Mouse (Mus musculus) cerebellum, postnatal 36 days (tissue): Measurements from ENCODE around the gene Snrpb.

Experiments used
- DNase-seq, 2 experiments: peaks; one replicate each; pipeline ENCODE4 v3.0.0; 2021 to 2022; ENCODE audit warnings: mixed read lengths in 2 of 2

The Snrpb gene

DNA sequence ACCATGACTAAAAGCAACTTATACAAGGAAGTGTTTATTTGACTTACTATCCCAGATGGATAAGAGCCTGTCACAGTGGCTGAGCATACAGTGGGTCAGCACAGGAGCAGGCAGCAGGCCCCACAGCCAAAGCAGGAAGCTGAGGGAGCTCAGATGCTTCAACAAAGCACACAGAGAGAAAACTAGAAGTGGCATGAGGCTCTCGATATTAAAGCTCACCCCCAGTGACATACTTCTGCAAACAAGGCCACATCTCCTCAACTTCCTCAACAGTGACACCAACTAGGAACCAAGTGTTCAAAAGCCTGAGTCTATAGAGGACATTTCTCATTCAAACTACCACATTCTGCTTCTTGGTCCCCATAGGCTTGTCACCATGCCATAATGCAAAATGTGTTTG is 49.5 kb downstream of the Snrpb start:
- DNase-seq: no peak

DNA sequence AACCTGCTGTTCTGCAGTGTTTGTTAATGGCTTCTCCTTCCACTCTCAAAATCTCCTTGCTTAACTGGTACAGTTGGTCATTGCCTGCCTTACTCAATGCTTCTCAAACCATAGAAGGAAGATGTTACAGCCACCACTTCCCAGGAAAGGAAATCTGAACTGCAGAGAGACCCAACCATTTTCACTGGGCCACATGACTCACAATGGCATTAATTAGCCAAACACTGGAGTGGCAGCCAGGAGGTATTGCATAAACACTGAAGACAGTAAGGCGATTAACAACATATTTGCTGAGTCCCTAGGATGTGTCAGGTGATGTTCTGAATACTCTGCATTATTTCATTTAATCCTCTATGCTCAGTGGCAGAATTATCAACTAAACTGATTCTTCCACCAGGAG is 53.1 kb downstream of the Snrpb start:
- DNase-seq: no peak

DNA sequence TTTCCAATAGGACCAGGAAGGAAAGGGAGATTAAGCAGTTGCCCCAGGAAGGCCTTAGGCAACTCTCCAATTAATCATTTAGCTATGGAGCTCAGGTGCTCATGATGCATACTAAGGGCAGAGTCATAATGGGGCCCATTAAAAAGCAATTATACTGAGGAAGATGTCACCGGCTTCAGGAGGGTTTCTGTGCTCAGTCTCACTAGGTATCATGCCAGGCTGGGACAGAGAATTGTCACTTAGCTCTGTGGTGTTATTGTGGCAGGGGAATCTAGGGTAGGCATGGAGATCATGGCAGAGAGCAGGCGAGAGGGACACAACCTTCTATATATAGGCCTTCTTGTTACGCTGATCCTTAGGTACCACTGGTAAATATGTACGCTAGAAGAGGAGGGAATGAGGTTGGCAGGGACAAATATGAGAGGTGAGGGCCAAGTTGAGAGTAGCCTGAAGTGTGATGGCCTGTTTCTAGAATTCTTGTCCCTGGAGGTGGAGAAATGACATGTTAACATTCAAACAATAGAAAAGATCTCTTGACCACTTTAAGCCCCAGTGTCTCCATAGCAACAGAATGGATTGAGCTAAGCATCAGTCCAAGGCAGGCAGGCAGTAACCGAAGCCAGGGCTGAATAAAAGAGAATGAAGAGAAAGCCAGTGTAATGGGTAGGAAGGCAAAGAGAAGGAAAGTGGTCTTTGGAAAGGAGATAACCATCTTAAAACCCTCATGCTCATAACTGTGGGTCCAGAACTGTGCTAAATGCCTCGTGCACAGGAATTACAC is 53.7 kb downstream of the Snrpb start:
- no peak for DNase-seq
